Mouse (Mus musculus) left cerebral cortex, postnatal 25 days (tissue): ENCODE data around the gene Ccdc12. TPM values are rescaled to one million over a fixed set of nuclear protein-coding genes. Genes with fewer than 3 reads are reported as not detected.

Experiments
- DNase-seq, 2 experiments: peaks; one replicate each; pipeline ENCODE4 v3.0.0; 2022; ENCODE audit warnings: low spot score in 2 of 2, mixed read lengths in 1 of 2
- intact Hi-C: fragments of 180-260 bp; cut with DNase I; formaldehyde crosslinking; loops from one replicate; pipeline ENCODE4 v1.15.1; 2025
- total RNA-seq, 2 experiments: library from RNA; stranded (reverse); gene quantifications; 2 replicates each; pipeline ENCODE4 v1.2.3; 2021

Ccdc12 gene
- 10 to 100 TPM; 47.2 to 55.7 TPM for total RNA-seq

- intact Hi-C loops, result no loop called here
- peak; percentile 96 to 98 for DNase-seq
Observed at GRCm38 (mm10) chr9:110656249-110657221, at the start of gene Ccdc12. TSS of gene Ccdc12 (plus strand) at chr9:110656503.

GRCm38 (mm10) chr9:110611471-110611870, 44.8 kb upstream of the Ccdc12 start:
- intact Hi-C loops, result no loop called here

GRCm38 (mm10) chr9:110617081-110617480, 39.2 kb upstream of the Ccdc12 start:
- intact Hi-C loops, result no loop called here
- no peak for DNase-seq

More at GRCm38 (mm10) chr9:110611471-110611870, 44.8 kb upstream of the Ccdc12 start:
- DNase-seq, result no peak

- intact Hi-C loops, result no loop called here
Observed at GRCm38 (mm10) chr9:110620180-110620579, 36.1 kb upstream of the Ccdc12 start.

GRCm38 (mm10) chr9:110620685-110621084, 35.6 kb upstream of the Ccdc12 start:
- intact Hi-C loops, result no loop called here
- no peak for DNase-seq

More at GRCm38 (mm10) chr9:110620180-110620579, 36.1 kb upstream of the Ccdc12 start:
- no peak for DNase-seq

GRCm38 (mm10) chr9:110622621-110623219, 33.6 kb upstream of the Ccdc12 start:
- no peak for DNase-seq

GRCm38 (mm10) chr9:110623416-110624195, 32.7 kb upstream of the Ccdc12 start:
- intact Hi-C loops, result no loop called here
- DNase-seq, result no peak

More at GRCm38 (mm10) chr9:110622621-110623219, 33.6 kb upstream of the Ccdc12 start:
- intact Hi-C loops, result no loop called here

- intact Hi-C loops, result no loop called here
- DNase-seq, result peak; percentile 84 to 91
Observed at GRCm38 (mm10) chr9:110624361-110625166, 31.7 kb upstream of the Ccdc12 start, which contains the start of gene Nradd. TSS of gene Nradd (minus strand) at chr9:110624452.

- intact Hi-C loops, result no loop called here
- peak in 1 of 2 experiments; percentile 60 for DNase-seq
Observed at GRCm38 (mm10) chr9:110625350-110625908, 30.9 kb upstream of the Ccdc12 start.

GRCm38 (mm10) chr9:110630171-110630570, 26.1 kb upstream of the Ccdc12 start:
- intact Hi-C loops, result loop anchor here (2.0 to 10.0 kb wide), 3 partner anchors 183 to 245 kb away; partner anchors contain the start of gene Als2cl
- peak in 1 of 2 experiments; percentile 35 for DNase-seq

GRCm38 (mm10) chr9:110631191-110631590, 25.1 kb upstream of the Ccdc12 start:
- intact Hi-C loops, result loop anchor here (2.0 to 10.0 kb wide), 3 partner anchors 184 to 244 kb away; partner anchors contain the start of gene Als2cl
- DNase-seq, result no peak

- intact Hi-C loops, result loop anchor here (2.0 to 10.0 kb wide), 3 partner anchors 184 to 243 kb away; partner anchors contain the start of gene Als2cl
Observed at GRCm38 (mm10) chr9:110631651-110632275, 24.5 kb upstream of the Ccdc12 start.

GRCm38 (mm10) chr9:110632671-110633070, 23.6 kb upstream of the Ccdc12 start:
- DNase-seq, result no peak
- intact Hi-C loops, result loop anchor here (5.0 to 10.0 kb wide), 2 partner anchors 185 to 242 kb away; partner anchors contain the start of gene Als2cl

More at GRCm38 (mm10) chr9:110631651-110632275, 24.5 kb upstream of the Ccdc12 start:
- DNase-seq, result no peak

- intact Hi-C loops, result loop anchor here (5.0 to 10.0 kb wide), 2 partner anchors 187 to 241 kb away; partner anchors contain the start of gene Als2cl
- no peak for DNase-seq
Observed at GRCm38 (mm10) chr9:110633882-110634281, 22.4 kb upstream of the Ccdc12 start.

GRCm38 (mm10) chr9:110635225-110635624, 21.1 kb upstream of the Ccdc12 start:
- intact Hi-C loops, result loop anchor here (1.0 to 10.0 kb wide), 3 partner anchors 74 to 240 kb away; partner anchors contain the start of gene Als2cl
- peak; percentile 86 for DNase-seq

- no peak for DNase-seq
- intact Hi-C loops, result loop anchor here (5.0 to 10.0 kb wide), 2 partner anchors 144 to 236 kb away; partner anchors contain the start of gene Als2cl
Observed at GRCm38 (mm10) chr9:110638611-110639021, 17.7 kb upstream of the Ccdc12 start.

GRCm38 (mm10) chr9:110641006-110641405, 15.3 kb upstream of the Ccdc12 start:
- no peak for DNase-seq
- intact Hi-C loops, result loop anchor here (5.0 kb wide), 1 partner anchor 131 kb away; no protein-coding TSS in a partner anchor
